Comparison of ENCODE assay signal across 8 mouse cellular contexts in genomic region chr2:12418534-12419261, GRCm38 (mm10). TPM values are rescaled to one million over a fixed set of nuclear protein-coding genes. Genes with fewer than 3 reads are reported as not detected.
A peak's percentile ranks its signal among the peaks of the same experiment; 100 is the strongest.
DNase-seq lines count a peak whose midpoint lies in the region; ATAC-seq and TF ChIP-seq lines count a peak whose summit lies in the region.

No protein-coding gene starts in this region.

- intact Hi-C loops in left cerebral cortex, adult 2 months (cut with DNase I), result no loop called here

- under 1% methylated on average over 40 of the region's 40 CpGs for WGBS in embryonic facial prominence, embryonic 13.5 days
- under 1% methylated on average over 40 of the region's 40 CpGs for WGBS in hindbrain, postnatal 0 days

- H3K9me3 ChIP-seq in embryonic facial prominence, embryonic 13.5 days, result no peaks in the 10 kb centered on the region
- H3K9me3 ChIP-seq in hindbrain, postnatal 0 days (ENCODE audit: low read length), result no peaks in the 10 kb centered on the region

- H3K9ac ChIP-seq in embryonic facial prominence, embryonic 13.5 days, result peak overlapping the region; percentile 83
- H3K9ac ChIP-seq in hindbrain, postnatal 0 days (replicated peaks; ENCODE audit: low read length), result peak overlapping the region; percentile 79

- H3K27me3 ChIP-seq in embryonic facial prominence, embryonic 13.5 days, result no peaks in the 10 kb centered on the region
- no peaks in the 10 kb centered on the region for H3K27me3 ChIP-seq in hindbrain, postnatal 0 days (ENCODE audit: insufficient read depth, low read length)

- peak; percentile 63 for ATAC-seq in embryonic facial prominence, embryonic 13.5 days (ENCODE audit: insufficient number of reproducible peaks, insufficient read depth, low FRiP score, low TSS enrichment, low read depth)
- peak; percentile 79 for ATAC-seq in hindbrain, postnatal 0 days

- H3K27ac ChIP-seq in left cerebral cortex, adult 2 months, result peak overlapping the region; percentile 73
- H3K27ac ChIP-seq in embryonic facial prominence, embryonic 13.5 days, result 0 out of 2 replicates have a peak overlapping the region, but pooled peaks have one; percentile 48
- H3K27ac ChIP-seq in hindbrain, postnatal 0 days, result peak overlapping the region; percentile 80

- TF ChIP-seq CTCF in left cerebral cortex, adult 2 months (IDR thresholded peaks at IDR 0.05), result no peak
- no peak for TF ChIP-seq CTCF in hindbrain, postnatal 0 days (IDR thresholded peaks at IDR 0.05; ENCODE audit: low read depth)

- peak in 1 of 2 experiments; percentile 25 for DNase-seq in left cerebral cortex, adult 2 months (ENCODE audit: extremely low spot score in 1 of 2, low spot score in 2 of 2)
- no peak for DNase-seq in left cerebral cortex, adult 11 months (ENCODE audit: low spot score)
- peak; percentile 20 for DNase-seq in T-cell, adult 2 months (ENCODE audit: low spot score)
- peak; percentile 34 for DNase-seq in hindbrain, postnatal 0 days (ENCODE audit: low spot score)
- DNase-seq in lung, postnatal 36 days, result peak; percentile 13
- peak; percentile 47 for DNase-seq in right cerebral cortex, postnatal 25 days
- DNase-seq in frontal cortex, postnatal 10 days (ENCODE audit: low spot score in 2 of 2), result no peak

- H3K36me3 ChIP-seq in embryonic facial prominence, embryonic 13.5 days, result no peaks in the 10 kb centered on the region
- no peaks in the 10 kb centered on the region for H3K36me3 ChIP-seq in hindbrain, postnatal 0 days (ENCODE audit: insufficient read depth, low read length)

- H3K4me3 ChIP-seq in left cerebral cortex, adult 2 months, result peak overlapping the region; percentile 93
- H3K4me3 ChIP-seq in embryonic facial prominence, embryonic 13.5 days, result peak overlapping the region; percentile 90
- H3K4me3 ChIP-seq in hindbrain, postnatal 0 days (ENCODE audit: low read length), result peak overlapping the region; percentile 92

- peak overlapping the region; percentile 86 for H3K4me2 ChIP-seq in embryonic facial prominence, embryonic 13.5 days
- H3K4me2 ChIP-seq in hindbrain, postnatal 0 days (ENCODE audit: low read depth, low read length), result peak overlapping the region; percentile 97

- peaks cover 11% of the 10 kb centered on the region for H3K4me1 ChIP-seq in embryonic facial prominence, embryonic 13.5 days
- peaks cover 9% of the 10 kb centered on the region; the same call in 1 of the 2 replicates for H3K4me1 ChIP-seq in hindbrain, postnatal 0 days (ENCODE audit: insufficient read depth, low read length)

RNA-seq across cellular contexts. Expression of gene Mindy3, which starts 0.6 kb away (rescaled TPM):
- total RNA-seq in left cerebral cortex, adult 2 months (2021), result 10 to 100 TPM; 54.0 to 60.7 TPM
- 24.8 and 26.3 TPM in 2 replicates for polyA plus RNA-seq in embryonic facial prominence, embryonic 13.5 days (2015; fragmentation: Nextera tagmentation; extraction: Ambion mirVana)
- total RNA-seq in hindbrain, postnatal 0 days (2014; rRNA removed), result 51.3 and 73.3 TPM in 2 replicates
- 48.2 and 50.9 TPM in 2 replicates for polyA plus RNA-seq in hindbrain, postnatal 0 days (2015; fragmentation: Nextera tagmentation; extraction: Ambion mirVana)

Comparison
In these comparisons a context has a peak if more than half of its experiments do, and no peak if none do; other contexts are left out.
1. DNase-seq: peak in T-cell, adult 2 months (single experiment), hindbrain, postnatal 0 days (single experiment), lung, postnatal 36 days (single experiment) and right cerebral cortex, postnatal 25 days (single experiment); none in left cerebral cortex, adult 11 months (single experiment) and frontal cortex, postnatal 10 days (0 of 2).
2. Peak in every context shown above with its lines, with median percentiles within 50 percentile points of each other: H3K27ac ChIP-seq and H3K4me3 ChIP-seq.